Mouse (Mus musculus): ENCODE measurements at regions not wholly inside any gene's neighbourhood (a gene's known extent, or its start where the extent isn't known, plus 50 kb on each side); places are given as distances from the start of the nearest gene placed in this dataset.

DNA sequence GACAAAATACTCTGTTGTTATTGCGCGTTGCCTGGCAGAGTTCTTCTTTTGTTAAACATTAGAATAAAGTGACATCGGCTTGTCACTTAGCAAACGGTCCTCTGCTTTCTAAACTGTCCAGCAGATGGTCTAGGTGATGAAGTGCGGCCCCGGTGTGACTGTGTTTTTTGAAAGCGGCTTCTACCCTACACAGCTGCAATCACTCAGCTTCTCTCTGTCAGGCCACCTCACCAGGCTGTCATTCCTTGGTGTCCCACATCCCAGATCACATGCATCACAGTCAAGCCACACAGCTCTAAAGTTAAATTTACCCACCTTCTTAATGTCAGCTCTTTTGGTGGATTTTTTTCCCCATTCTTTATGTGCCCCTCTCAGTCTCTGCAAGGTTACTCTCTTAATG lies 282.0 kb upstream of the Kif2a start:
- no peak for DNase-seq (ENCODE audit: low spot score)

GRCm38 (mm10) chr13:107303322-107303721 lies 281.4 kb upstream of the Kif2a start:
- DNase-seq (ENCODE audit: low spot score): no peak

GRCm38 (mm10) chr13:107300792-107301191 lies 278.9 kb upstream of the Kif2a start:
- DNase-seq (ENCODE audit: low spot score): no peak

- DNase-seq (ENCODE audit: low spot score): no peak
These were observed 242.7 kb upstream of the Kif2a start for GRCm38 (mm10) chr13:107264581-107264980.

DNA sequence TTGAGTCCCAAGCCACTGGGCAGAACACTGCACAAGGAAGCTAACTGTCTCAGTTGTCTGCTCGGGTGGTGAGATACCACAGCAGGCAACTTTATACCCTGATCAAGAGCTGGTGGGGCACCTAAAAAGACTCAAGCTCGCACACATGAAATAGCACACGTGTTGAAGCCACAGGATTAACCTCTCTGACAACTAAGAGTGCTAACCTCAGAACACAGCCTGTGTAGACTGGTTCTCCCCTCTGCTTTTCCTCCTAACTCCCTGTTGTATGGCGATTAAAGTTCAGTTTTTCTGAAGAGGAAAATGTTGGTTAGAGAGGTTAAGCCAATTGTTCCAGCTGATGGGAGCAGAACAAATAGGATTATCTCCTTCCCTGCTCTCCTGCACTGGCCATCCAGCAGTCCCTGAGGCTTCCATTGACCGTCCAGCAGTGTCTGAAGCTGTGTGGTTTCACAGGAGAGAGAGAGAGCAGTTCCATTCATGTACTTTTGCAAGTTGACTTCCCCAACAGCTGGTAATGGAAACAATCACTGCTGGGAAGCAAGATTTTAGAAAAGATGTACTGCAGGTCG lies 239.6 kb upstream of the Kif2a start:
- no peak for DNase-seq (ENCODE audit: low spot score)

DNA sequence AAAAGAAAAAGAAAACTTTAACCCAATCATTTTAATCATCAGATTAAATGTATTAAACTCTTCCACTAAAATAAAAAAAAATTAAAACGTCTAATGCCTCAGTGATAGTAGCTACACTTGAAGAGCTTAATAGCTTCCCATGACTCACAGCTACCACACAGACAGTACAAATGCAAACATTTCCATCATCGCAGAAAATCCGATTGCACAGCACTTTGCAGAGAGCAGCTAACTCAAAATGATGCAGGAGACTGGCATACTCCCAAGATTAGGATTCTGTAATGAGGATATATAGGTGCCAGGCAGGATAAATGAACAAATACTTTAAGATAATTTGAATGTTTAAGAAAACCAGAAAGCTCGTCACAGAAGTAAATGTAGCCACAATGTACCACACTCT lies 238.3 kb upstream of the Kif2a start:
- DNase-seq (ENCODE audit: low spot score): no peak

- no peak for DNase-seq (ENCODE audit: low spot score)
These were observed 226.0 kb upstream of the Kif2a start for GRCm38 (mm10) chr13:107247792-107248505.

- DNase-seq (ENCODE audit: low spot score): no peak
These were observed 225.2 kb upstream of the Kif2a start for GRCm38 (mm10) chr13:107246956-107247751.

- DNase-seq (ENCODE audit: low spot score): no peak
These were observed 222.2 kb upstream of the Kif2a start for GRCm38 (mm10) chr13:107244173-107244572.

GRCm38 (mm10) chr13:107239035-107239387 lies 217.1 kb upstream of the Kif2a start:
- no peak for DNase-seq (ENCODE audit: low spot score)

DNA sequence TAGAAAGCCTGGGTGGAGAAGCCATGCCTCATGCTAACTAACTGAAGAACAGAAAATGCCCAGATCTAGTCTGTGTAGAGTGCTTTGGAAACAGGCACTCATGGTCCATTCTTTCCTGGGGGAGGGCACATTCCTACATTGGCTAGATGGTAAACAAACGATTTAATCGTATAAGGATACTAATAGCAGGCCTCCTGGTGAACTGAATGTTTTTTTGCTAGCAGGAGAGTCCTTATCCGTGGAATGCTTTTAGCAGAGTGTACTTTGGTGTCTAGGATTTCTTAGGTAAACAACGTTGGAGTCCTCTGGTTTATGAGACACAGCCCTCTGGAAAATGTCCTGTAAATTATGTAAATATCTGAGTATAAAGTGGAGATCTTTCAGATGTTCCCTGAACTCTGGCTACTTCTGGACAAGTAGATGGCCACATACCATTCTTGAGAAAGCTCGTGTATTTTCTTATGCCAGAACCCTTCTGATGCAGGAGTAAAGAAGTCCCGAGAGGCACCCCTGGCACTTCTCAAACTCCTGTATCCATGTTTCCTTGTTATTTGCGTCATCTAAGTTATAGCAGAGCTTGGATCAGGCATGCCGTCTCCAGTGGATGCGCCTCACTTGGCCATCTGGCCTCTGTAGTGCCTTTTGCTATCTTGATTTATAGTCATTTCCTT lies 216.6 kb upstream of the Kif2a start:
- DNase-seq (ENCODE audit: low spot score): no peak

GRCm38 (mm10) chr13:107219456-107219855 lies 197.5 kb upstream of the Kif2a start:
- DNase-seq (ENCODE audit: low spot score): no peak

- DNase-seq (ENCODE audit: low spot score): no peak
These were observed 196.4 kb upstream of the Kif2a start for GRCm38 (mm10) chr13:107218351-107218750.

- DNase-seq (ENCODE audit: low spot score): no peak
These were observed 195.9 kb upstream of the Kif2a start for GRCm38 (mm10) chr13:107217825-107218224.

DNA sequence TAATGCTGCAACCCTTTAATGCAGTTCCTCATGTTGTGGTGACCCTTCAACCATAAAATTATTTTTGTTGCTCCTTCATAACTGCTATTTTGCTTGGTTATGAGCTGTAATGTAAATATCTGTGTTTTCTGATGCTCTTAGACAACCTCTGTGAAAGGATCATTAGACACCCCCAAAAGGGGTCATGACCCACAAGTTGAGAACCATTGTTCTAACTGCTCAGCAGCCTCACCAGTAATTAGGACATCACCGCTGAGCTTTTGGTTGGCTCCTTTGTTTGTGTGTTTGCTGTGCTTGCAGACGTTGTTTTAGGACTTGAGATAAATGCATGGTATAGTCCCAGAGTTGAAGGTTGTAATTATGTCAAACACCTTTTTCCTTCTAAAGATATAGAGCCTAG lies 191.4 kb upstream of the Kif2a start:
- no peak for DNase-seq (ENCODE audit: low spot score)

DNA sequence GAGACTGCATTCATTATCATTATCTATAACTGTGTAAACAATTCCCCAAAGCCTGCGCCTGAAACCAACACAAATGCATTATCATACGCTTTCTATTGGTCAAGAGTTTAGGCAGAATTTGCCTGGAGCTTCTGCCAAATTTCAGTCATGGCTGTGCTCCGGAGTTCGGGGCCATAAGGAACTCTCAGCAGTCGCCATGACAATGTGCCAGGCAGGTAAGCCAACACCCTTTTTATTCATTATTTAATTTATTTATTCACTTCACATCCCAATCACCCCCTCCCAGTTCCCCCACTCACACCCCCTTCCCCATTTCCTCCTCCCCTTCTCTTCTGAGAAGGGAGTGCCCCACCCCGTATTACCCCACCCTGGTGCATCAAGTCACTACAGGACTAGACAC lies 188.8 kb upstream of the Kif2a start:
- no peak for DNase-seq (ENCODE audit: low spot score)

GRCm38 (mm10) chr13:107207354-107208181 lies 185.6 kb upstream of the Kif2a start:
- DNase-seq (ENCODE audit: low spot score): peak; percentile 69

DNA sequence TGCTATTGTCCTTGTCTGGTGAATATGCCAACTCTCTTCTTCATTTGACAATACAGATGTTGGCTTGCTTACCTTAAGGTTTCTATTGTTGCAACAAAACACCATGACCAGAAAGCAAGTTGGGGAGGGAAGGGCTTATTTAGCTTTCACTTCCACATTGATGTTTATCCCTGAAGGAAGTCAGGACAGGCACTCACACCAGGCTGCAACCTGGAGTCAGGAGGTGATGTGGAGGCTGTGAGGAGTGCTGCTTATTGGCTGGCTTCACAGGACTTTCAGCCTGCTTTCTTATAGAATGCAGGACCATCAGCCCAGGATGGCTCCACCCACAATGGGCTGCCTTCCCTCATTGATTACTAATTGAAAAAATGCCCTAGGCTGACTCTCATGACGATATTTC lies 177.9 kb upstream of the Kif2a start:
- DNase-seq (ENCODE audit: low spot score): no peak

DNA sequence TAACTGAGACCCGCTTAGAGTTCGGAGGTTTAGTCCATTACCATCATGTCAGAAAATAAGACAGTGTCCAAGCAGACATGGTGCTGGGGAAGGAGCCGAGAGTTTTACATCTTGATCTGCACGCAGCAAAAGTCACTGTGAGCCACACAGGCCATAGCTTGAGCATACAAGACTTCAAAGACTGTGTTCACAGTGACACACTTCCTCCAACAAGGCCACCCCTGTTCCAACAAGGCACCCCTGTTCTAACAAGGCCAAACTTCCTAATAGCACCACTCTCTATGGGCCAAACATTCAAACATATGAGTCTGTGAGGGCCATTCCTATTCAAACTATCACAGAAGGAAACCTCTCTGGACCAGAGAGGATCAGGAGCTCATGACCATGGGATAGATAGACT lies 171.5 kb upstream of the Kif2a start:
- DNase-seq (ENCODE audit: low spot score): no peak

DNA sequence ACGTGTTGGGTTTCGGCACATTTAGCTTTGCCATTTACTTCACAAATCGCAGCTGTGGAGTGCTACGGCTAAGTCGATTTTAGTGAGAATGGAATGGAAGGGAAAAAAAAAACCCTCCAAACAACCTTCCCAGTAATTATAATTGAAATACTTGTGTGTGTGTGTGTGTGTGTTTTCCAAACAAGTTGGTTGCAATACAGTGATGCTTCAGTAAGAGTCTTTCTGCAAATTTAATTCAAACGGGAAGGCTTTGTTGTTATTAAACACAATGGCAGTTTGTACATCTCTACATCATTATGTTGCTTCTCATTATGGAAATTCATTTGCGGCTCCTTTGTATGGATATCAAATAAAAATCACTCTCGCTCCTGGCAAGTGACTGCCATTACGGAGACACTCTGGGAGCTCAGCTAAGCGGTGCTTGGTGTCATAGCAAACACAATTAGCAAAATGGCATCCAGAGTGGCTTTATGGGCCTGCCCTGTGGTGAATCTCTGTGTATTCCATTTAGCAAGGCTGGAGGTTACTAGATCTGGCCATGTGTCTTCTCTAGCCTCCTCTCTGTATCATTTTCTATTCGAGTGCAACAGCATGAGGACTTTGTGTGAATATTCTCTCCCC lies 165.4 kb upstream of the Kif2a start:
- no peak for DNase-seq (ENCODE audit: low spot score)

DNA sequence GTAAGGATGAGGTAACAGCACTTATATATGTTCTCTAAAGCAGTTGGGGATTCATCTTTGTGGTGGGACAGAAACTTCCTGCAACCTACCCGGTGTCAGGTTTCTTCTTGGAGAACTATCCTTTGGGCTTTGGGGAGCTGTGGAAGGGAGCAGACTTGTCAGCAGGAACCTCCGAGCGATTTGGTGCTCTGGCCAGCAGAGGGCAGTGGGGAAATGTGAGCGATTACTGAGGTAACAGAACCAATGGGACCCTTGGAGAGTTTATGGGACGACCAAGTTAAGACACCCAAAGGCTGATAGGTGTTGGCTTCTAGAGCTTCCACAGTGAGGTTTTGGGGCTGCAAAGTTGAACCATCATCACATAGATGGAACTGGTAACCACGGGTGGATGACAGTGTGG lies 160.6 kb upstream of the Kif2a start:
- DNase-seq (ENCODE audit: low spot score): peak; percentile 6
